Mouse (Mus musculus) spleen, postnatal 4 days (tissue): ENCODE results near the gene Atp13a2.

Experiments used
- DNase-seq, 2 experiments: peaks; one replicate each; pipeline ENCODE4 v3.0.0; 2022; ENCODE audit warnings: low spot score in 2 of 2

Atp13a2 gene

GRCm38 (mm10) chr4:140986711-140987395, at the start of gene Atp13a2:
Gene Atp13a2, plus strand, starts transcription at chr4:140986873.
- DNase-seq = peak; percentile 89 to 95

GRCm38 (mm10) chr4:140944356-140944755, 42.3 kb upstream of the Atp13a2 start:
- peak in 1 of 2 experiments; percentile 56 for DNase-seq

- peak in 1 of 2 experiments; percentile 34 for DNase-seq
Measured at GRCm38 (mm10) chr4:140944961-140945442, 41.7 kb upstream of the Atp13a2 start.

GRCm38 (mm10) chr4:140945571-140945970, 41.1 kb upstream of the Atp13a2 start:
- DNase-seq = no peak

- no peak for DNase-seq
Measured at GRCm38 (mm10) chr4:140946048-140946447, 40.6 kb upstream of the Atp13a2 start.

- DNase-seq = no peak
Measured at GRCm38 (mm10) chr4:140946580-140947205, 40.0 kb upstream of the Atp13a2 start.

- no peak for DNase-seq
Measured at GRCm38 (mm10) chr4:140947487-140948440, 38.9 kb upstream of the Atp13a2 start.

GRCm38 (mm10) chr4:140948481-140948880, 38.2 kb upstream of the Atp13a2 start:
- no peak for DNase-seq

GRCm38 (mm10) chr4:140949052-140949451, 37.6 kb upstream of the Atp13a2 start:
- DNase-seq = no peak

GRCm38 (mm10) chr4:140949616-140950015, 37.1 kb upstream of the Atp13a2 start:
- DNase-seq = no peak

- no peak for DNase-seq
Measured at GRCm38 (mm10) chr4:140950574-140950973, 36.1 kb upstream of the Atp13a2 start.

- peak in 1 of 2 experiments; percentile 34 for DNase-seq
Measured at GRCm38 (mm10) chr4:140951861-140952641, 34.6 kb upstream of the Atp13a2 start.

- no peak for DNase-seq
Measured at GRCm38 (mm10) chr4:140957131-140957702, 29.5 kb upstream of the Atp13a2 start.

- DNase-seq = peak; percentile 76 to 93
Measured at GRCm38 (mm10) chr4:140957725-140958124, 28.9 kb upstream of the Atp13a2 start.

GRCm38 (mm10) chr4:140958319-140958718, 28.4 kb upstream of the Atp13a2 start:
- DNase-seq = peak in 1 of 2 experiments; percentile 59

GRCm38 (mm10) chr4:140959128-140959679, 27.5 kb upstream of the Atp13a2 start:
- DNase-seq = peak in 1 of 2 experiments; percentile 59

- no peak for DNase-seq
Measured at GRCm38 (mm10) chr4:140959715-140960479, 26.8 kb upstream of the Atp13a2 start.

GRCm38 (mm10) chr4:140960781-140961466, 25.7 kb upstream of the Atp13a2 start, which contains the start of gene Sdhb:
Gene Sdhb, plus strand, starts transcription at chr4:140961203.
- peak; percentile 92 to 95 for DNase-seq
